Mouse (Mus musculus) regulatory T cell (primary cell): ENCODE measurements around the gene Pik3r6.

Experiments
- in situ Hi-C: fragments of 300-600 bp; cut with MboI, MseI; formaldehyde crosslinking; loops from one replicate; pipeline ENCODE4 v1.15.1; 2025; ENCODE audit warnings: high pct_unique_total_duplicates

The Pik3r6 gene

DNA sequence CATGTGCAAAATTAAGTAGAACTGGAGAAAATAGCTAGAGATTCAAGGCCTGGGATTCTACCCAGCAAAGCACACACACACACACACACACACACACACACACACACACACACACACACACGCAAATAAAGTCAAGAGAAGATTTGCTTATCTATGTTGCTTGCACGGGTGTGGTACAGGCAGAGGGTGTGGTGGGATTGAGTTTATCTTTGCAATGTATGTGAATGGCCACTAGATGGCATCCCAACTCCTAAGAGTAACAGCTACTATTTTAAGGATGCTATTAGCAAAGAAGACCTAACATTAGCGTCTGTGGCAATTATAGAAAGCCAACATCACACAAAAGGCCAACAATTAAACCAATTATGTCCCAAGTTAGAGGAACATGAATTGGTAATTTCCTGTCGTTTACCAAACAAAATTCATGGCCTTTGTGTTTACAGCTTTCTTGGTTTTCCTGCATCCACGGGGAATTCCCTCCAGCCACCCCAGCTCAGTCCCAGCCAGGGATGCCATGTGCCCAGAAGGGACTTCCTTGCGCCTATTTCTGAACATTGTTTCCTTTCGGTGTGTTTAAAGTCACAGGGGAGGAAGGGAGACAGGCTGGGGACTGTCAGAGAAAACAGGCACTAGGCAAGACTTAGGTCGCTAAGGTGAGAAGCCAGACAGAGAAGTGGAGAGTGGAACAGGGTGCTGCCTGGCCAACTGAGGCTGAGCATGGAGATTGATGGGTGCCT is 17.4 kb upstream of the Pik3r6 start:
- in situ Hi-C loops, result no loop called here

DNA sequence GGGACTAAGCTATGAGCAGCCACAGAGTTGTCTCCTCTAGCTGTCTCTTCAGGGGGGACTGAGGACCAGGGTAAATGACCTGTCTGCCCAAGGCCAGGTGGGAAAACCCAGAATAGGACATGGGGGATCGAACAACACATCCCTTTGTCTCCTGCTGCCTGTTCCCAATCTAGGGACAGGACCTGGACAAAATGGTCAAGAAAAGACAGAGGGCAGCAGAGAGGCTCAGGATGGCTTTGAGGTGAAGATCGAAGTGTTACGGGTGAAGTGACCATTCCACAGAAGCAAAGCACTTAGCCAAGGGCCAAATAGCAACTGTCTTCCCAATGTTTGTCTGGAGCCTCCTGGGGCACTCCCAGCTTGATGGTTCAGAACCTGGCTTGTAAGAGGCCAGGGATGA is 16.7 kb upstream of the Pik3r6 start:
- in situ Hi-C loops, result no loop called here

DNA sequence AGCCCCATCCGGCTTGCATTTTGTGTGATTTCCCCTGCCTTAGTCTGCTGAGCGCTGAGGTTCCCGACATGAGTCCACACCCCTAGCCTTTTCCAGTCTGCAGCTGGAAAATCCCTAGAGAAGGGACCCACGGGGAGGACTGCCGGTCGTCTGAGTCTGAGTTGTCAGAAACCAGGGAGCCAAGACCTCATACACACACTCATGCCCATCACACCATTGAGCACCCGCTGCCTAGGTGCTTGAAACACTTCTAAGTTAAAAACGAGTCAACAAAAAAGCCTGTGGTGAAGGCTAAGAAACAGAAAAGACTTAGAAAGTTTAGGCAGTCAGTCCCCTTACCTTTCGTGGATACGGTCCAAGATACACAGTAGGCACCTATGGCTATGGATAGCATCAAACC is 15.1 kb upstream of the Pik3r6 start:
- in situ Hi-C loops, result no loop called here

DNA sequence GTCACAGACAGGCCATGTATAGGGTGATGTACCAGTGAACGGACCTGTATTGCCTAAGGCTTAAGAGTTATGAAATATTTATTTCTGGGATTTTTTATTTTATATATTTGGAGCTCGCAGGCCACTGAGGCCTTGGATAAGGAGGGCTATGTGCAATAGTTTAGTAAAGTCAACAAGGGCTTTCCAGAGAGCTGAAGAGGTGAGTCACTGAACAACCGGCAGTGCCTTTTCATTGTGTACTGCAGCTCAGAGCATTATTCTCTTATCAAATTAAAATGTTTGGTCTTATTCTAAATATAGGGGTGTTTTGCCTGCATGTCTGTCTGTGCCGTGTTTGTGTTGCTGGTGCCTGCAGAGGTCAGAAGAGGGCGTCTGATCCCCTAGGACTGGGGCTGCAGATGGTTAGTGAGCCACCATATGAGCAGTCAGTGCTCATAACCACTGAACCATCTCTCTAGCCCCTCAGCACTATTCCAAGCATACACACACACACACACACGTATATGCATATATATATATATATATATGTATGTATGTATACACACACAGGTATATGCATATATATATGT is 14.5 kb upstream of the Pik3r6 start:
- in situ Hi-C loops, result no loop called here

DNA sequence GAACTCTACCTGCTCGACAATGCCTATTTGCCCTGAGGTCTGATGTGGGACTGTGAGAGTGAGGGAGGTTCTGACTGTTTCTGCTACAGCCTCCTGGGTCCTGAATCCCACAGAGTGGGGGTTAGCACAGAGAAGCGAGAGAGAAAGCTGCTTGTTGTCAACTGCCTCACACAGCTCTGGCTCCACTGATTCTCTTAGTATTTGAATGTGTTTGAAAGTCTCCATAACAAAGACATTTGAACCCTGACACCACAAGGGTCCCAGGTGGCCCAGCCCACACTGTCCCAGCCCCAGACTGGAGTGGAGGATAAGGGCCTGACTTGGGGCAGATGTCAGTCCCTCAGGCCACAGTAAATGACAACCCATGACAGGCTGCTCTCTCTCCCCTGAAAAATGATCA is 13.6 kb upstream of the Pik3r6 start:
- in situ Hi-C loops, result no loop called here

DNA sequence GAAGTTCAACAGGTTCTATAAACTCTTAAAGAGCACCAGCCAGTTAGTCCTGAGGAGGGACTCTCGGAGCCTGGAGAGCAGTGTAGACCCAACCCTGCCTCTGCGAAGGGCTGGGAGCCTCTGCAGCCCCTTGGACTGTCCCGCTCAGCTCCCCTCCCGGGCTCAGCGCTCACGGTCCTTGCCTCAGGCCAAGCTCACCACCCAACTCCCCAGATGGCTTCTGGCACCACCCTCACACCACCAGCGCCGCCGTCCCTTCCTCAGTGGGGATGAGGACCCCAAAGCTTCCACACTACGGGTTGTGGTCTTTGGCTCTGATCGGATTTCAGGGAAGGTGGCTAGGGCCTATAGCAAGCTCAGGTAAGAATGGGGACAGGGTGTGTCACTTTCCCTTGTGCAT is 10.2 kb upstream of the Pik3r6 start:
- in situ Hi-C loops, result loop anchor here (5.0 kb wide), 1 partner anchor 65 kb away; the partner anchor contains the start of gene Mfsd6l

DNA sequence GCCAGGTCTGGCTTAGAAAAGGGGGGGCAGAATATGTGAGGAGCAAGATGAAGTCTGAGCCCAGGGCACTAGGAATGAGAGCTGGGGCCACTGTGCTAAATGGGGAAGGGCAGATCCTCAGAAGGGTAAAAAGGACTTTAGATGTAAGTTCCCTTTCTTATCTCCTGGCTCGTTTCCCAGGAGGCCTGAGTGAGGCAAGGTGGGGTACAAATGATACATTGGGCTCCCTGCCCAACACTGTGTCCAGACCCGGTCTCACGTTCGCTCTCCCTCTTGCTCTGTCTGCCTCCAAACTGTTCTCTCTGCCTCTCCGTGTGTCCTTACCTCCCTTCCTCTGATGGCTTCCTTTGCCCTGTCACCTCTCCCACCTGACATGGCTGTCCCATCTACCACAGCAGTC is 9.1 kb upstream of the Pik3r6 start:
- in situ Hi-C loops, result loop anchor here (5.0 kb wide), 1 partner anchor 64 kb away; the partner anchor contains the start of gene Mfsd6l

DNA sequence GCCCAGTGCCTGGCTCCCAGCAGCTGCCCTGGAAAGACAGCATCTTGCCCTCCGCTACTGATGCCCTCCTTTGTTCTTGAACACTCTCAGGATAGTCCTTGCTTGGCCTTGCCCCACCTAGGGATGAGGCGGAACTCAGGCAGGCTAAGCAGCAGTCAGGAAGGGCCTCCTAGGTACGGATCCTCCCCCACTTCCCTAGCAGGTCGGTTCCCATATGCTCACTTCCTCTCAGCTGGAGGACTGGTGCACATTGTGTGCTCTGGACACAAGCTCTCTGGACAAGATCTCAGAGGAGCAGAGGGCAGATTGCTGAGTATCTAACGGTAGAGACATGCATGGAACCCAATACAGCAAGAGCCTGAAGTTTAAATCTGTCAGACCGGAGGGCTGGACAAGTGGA is 5.7 kb upstream of the Pik3r6 start:
- in situ Hi-C loops, result no loop called here

DNA sequence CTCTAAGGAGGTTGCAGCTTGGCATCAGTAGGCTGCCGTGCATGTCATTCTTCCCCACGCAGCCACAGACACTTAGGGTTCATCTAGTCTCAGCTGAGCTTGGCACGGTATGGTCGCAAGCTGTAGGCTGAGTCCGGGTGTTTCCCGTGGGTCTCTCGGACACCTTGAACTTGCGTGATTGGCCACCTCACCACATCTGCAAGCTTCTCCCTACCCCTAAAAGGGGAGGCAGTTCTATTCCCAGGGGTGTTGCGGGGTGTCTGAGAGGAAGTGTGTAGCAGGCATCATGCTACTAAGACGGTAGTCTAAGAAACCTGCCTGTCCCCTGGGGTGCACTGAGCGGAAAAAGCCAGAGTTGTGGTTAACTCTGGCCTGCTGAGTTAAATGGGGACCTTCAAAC is 4.3 kb upstream of the Pik3r6 start:
- in situ Hi-C loops, result no loop called here

DNA sequence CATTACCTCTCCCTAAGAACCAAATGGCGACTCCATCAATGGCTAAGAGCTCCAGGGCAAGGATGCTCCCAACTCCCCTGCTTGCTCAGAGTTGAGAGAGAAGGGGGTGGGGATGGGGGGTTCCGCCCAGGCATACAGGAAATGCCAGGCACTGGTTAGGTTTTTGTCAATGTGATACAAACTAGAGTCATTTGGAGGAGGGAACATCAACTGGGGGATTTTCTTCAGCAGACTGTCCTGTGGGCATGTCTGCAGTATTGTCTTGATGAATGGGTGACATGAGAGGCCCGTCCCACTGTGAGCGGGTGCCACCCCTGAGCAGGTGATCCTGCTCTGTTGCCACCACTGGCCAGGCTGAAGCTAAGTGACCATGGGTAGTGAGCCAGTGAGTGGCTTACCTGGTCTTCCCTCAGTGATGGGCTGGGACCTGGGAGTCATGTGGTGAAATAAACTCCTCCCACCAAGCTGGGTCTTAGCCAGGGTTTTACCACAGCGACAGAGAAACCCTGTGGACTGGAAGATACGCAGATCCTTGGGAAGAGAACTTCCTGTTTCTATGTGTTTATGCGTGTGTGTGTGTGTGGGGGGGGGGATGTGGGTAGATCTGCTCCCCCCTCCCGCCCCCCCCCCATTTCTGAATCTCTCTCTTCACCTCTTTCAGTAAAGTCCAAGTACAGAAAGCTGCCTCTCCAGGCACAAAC is 3.7 kb upstream of the Pik3r6 start:
- in situ Hi-C loops, result no loop called here

DNA sequence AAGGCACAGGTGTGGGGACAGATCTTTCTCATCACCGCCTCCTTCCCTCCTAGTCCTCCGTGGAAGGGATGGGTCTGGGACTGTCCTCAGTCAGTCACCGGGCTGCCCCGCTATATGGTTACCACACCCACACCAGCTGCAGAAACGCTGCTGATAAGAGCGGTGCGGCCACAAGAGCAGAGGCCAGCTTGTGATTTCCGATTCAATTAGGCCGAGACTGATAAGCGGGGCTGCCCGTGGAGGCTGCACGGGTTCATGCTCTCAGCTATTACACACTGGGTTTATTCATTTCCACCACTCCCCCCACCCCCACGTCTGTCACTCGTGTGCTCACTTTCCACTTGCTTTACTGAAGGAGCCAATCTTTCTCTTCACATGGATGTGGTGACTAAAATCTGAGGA is 1.9 kb upstream of the Pik3r6 start:
- in situ Hi-C loops, result no loop called here

DNA sequence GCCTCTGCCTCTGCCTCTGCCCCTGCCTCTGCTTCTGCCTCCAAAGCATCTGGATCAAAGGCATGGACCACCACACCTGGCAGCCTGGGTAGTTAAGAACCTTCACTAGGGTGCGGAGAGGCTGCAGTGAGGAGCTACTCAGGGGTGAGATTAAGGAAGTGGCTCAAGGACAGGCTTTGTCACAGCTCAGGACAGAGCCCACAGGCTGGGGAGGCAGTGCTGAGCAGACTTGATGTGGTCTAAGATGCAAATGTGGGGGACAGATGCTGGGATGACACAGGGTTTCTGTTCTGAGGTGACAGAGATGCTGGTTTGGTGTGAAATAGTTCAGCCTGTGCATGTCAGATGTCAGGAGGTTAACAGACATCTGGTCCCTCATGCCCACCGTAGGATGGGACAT is 411 bp upstream of the Pik3r6 start:
- in situ Hi-C loops, result no loop called here

DNA sequence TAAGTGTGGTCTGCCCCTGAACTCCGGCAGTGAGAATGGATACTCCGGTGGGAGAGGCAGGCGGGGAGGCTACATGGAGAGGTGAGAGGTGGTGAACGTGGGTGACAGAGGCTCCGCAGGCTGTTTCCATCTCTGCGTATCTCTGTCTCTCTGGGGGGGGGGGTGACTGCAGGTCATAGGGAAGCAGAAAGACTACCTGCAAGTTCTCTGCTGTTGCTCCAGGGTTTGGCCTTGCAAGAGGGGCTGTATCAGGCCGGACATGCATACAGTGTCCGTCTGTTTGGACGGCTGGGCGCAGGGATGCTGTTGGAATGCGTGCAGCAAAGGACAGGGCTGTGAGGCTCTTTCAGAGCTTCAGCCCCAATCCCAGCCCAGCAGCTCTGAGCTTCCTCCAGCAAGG is 2.1 kb downstream of the Pik3r6 start:
- in situ Hi-C loops, result no loop called here

DNA sequence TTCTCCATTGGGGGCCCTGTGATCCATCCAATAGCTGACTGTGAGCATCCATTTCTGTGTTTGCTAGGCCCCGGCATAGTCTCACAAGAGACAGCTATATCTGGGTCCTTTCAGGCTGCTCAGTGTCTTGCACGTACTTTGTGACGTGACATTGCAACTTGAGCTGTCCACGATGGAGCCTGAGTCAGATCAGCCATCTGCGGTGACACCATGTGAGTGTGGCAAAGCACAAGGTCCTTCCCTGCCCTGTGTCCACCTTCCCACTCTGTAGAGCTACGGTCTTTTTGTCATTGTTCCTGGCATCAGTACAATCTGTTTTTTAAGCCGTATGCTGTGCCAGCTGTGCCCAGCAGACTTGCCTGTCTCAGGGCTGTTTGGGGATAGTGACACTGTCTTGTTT is 4.4 kb downstream of the Pik3r6 start:
- in situ Hi-C loops, result no loop called here

DNA sequence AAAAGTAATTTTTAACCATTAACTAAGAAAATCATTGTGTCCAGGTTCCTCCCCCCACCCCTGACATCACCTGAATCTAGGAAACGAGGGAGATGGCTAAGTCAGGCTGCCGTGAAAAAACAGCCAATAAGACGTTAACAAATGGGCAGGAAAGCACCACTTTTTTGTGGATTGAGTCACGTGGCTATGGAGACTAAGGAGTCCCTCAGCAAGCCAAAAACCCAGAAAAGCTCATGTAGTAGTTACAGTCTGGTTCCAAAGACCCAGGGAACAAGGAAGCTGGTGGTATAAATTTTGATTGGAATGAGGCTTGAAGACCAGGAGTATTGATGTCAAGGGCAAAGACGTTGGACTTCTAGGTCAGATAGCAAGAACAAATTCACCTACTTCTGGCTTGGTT is 5.8 kb downstream of the Pik3r6 start:
- in situ Hi-C loops, result no loop called here

DNA sequence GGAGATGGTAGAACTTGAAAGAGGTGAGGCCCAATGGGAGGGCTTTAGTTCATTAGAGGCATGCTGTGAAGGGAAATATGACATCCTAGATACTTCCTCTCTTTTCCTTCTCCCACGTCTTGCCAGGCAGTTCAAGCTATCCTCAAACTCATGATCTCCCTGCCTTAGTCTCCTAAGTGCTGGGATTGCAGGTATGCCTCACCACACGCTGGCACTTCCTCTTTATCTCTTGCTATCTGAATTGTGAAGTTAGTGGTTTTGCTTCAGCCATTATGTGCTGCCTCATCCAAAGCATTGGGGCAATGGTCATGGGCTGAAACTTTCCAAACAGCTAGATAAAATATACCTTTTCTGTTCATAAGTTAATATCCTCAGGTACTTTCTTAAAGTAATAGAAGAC is 6.4 kb downstream of the Pik3r6 start:
- in situ Hi-C loops, result no loop called here

DNA sequence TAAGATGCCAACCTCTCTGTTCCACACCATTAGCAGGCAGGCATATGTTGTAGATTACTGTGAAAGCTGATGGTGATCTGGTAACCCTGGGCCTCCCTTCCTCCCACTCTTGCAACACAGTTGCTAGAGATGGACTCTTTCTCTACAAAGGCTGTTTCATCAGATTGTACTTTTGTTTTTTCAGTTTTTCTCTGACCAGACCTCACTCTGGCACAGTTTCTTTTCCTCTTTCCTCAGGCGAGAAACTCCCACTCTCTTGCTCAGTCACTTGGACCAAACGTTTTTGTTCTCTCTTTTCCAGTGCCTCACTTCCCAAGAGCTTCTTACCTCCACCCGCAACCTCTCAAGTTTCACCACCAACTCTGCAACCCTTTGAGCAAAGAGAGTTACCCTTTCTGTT is 11.2 kb downstream of the Pik3r6 start:
- in situ Hi-C loops, result no loop called here

DNA sequence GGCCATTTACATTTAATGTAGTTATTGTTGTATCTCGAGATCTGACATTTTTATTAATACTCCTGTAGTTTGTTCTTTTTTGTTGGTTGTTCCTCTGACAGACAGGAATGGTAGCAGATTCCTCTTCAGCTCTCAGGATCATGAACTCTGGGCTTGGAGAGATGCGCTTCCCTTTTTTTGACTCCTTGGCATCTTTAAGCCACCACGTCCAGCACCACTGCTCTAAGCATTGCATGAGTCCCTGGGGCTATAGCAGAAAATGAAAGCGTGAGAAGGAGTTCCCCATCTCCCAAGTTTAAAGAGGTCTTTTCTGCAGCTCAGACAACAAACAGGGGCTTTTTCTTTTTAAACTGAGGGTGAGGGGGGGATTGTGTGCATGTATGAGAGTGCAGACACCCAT is 16.5 kb downstream of the Pik3r6 start:
- in situ Hi-C loops, result no loop called here

DNA sequence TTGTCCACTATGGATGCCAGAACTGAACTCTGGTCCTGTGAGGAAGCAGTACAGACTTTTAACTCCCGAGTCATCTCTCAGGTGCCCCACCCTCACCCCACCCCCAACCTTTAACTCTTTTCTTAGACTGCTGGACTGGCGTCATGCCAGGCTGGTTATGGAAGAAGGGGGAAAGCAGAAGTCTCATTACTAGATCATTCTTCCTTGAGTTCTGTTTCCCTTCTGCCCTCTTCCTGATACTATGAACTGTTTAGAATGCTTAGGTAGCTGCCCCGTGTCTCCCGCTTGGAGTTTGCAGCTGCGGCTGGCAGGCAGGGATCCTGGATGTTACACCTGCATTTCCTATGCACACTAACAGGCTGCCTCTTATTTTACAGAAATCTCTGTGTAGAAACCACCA is 17.0 kb downstream of the Pik3r6 start:
- in situ Hi-C loops, result no loop called here

DNA sequence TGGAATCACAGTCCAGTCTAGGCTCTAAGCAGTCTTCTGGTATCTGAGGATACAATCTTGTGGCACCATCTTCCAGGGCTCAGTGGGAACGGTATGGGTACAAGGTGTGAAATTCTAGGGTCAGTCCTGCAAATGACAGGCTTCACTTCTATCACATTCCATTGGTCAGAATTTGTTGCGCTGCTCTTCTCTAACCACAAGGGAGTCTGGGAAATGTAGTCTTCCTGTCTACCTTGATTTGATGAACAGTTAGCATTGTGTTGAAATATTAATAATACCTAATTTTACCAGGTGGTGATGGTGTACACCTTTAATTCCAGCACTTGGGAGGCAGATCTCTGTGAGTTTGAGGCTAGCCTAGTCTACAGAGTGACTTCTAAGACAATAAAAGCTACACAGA is 17.6 kb downstream of the Pik3r6 start:
- in situ Hi-C loops, result no loop called here

DNA sequence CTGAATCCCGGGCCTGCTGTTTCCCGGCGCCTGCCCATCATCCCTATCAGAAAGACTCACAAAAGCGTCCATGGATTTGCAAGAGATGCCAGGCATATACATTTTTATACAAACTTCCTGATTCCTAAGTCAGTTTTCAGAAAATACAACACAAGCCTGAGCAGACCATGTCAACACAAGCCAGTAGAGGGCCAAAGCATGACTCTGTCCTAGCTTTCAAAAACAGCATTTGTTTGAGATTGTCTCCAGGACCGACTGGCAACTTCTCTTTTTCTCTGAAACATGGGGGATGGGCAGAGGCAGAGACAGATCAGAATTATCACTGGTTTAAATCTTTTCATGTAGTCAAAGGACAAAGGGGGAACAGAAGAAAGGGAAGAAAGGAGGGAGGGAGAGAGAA is 18.5 kb downstream of the Pik3r6 start:
- in situ Hi-C loops, result no loop called here

DNA sequence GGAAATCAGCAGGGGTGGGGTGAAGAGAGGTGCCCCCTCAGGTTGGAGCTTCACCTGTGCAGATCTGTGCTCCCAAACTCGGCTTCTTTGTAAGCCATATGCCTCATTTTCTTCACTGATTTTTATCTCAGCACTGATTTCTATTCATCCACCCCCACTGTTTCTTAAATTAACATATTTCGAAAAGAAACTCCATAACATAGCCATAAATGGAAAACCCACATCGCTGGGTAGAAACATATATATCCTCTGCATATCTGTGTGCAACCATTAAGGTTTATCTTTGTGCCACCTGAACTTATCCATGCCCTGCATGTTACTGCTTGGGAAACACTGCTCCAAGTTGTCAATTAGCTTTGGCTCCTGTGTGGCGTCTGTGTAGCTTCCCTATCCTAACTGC is 23.6 kb downstream of the Pik3r6 start:
- in situ Hi-C loops, result no loop called here
